ENCODE assay signal across 27 mouse cellular contexts in genomic region chr14:15099909-15100308, GRCm38 (mm10).
DNase-seq lines count a peak whose midpoint lies in the region; ATAC-seq and TF ChIP-seq lines count a peak whose summit lies in the region.
"Had no signal": no experiment of that assay in that cellular context is flagged by ENCODE, and none has a peak within 500 bp of the region (broad histone marks: within the 10 kb centered on the region; RNA-seq: fewer than 3 reads in every experiment).

No protein-coding gene starts in this region.

- no peak overlapping the region for H3K9ac ChIP-seq in kidney, embryonic 16.5 days (replicated peaks; ENCODE audit: low read length)
- H3K9ac ChIP-seq in liver, embryonic 12.5 days, result no peak overlapping the region
- H3K9ac ChIP-seq: heart, embryonic 15.5 days; hindbrain, embryonic 13.5 days; kidney, embryonic 15.5 days; limb, embryonic 12.5 days; midbrain, embryonic 13.5 days had no signal

- no peaks in the 10 kb centered on the region for H3K27me3 ChIP-seq in thymus, adult 2 months (ENCODE audit: control insufficient read depth, insufficient read depth, low read length)
- H3K27me3 ChIP-seq in kidney, embryonic 16.5 days (ENCODE audit: insufficient read depth, low read length), result no peaks in the 10 kb centered on the region
- no peaks in the 10 kb centered on the region for H3K27me3 ChIP-seq in liver, embryonic 12.5 days (replicated peaks)
- H3K27me3 ChIP-seq: heart, embryonic 15.5 days; hindbrain, embryonic 13.5 days; kidney, embryonic 15.5 days; limb, embryonic 12.5 days; midbrain, embryonic 13.5 days had no signal

- TF ChIP-seq POLR2A in thymus, adult 2 months (IDR thresholded peaks at IDR 0.05; ENCODE audit: control insufficient read depth, extremely low read depth, insufficient read depth, low read length, poor library complexity), result no peak

- H3K36me3 ChIP-seq in thymus, adult 2 months (ENCODE audit: control insufficient read depth, insufficient read depth, low read length), result no peaks in the 10 kb centered on the region
- no peaks in the 10 kb centered on the region for H3K36me3 ChIP-seq in kidney, embryonic 16.5 days (ENCODE audit: insufficient read depth, low read length)
- no peaks in the 10 kb centered on the region for H3K36me3 ChIP-seq in liver, embryonic 12.5 days
- H3K36me3 ChIP-seq: G1E; heart, embryonic 10.5 days; heart, embryonic 15.5 days; hindbrain, embryonic 13.5 days; kidney, embryonic 15.5 days; limb, embryonic 12.5 days; midbrain, embryonic 13.5 days had no signal

- H3K4me3 ChIP-seq in thymus, adult 2 months (ENCODE audit: control insufficient read depth, insufficient read depth, low read length), result no peak overlapping the region
- H3K4me3 ChIP-seq in kidney, embryonic 16.5 days (ENCODE audit: low read length), result no peak overlapping the region
- H3K4me3 ChIP-seq in liver, embryonic 12.5 days, result no peak overlapping the region
- H3K4me3 ChIP-seq: heart, embryonic 10.5 days; heart, embryonic 15.5 days; hindbrain, embryonic 13.5 days; kidney, embryonic 15.5 days; layer of hippocampus, adult 2 months; left cerebral cortex, adult 2 months; limb, embryonic 12.5 days; midbrain, embryonic 13.5 days had no signal

- peak; percentile 98 for ATAC-seq in CD4-positive, CD25-positive, alpha-beta regulatory T cell, adult 4 months
- peak; percentile 99 for ATAC-seq in inflammation-experienced regulatory T-cells, adult 6 months
- ATAC-seq in kidney, embryonic 16.5 days (ENCODE audit: low FRiP score, low TSS enrichment), result no peak
- no peak for ATAC-seq in liver, embryonic 12.5 days
- ATAC-seq: forebrain, embryonic 14.5 days; midbrain, embryonic 13.5 days had no signal

- H3K9me3 ChIP-seq in kidney, embryonic 16.5 days (ENCODE audit: low read length), result no peaks in the 10 kb centered on the region
- no peaks in the 10 kb centered on the region for H3K9me3 ChIP-seq in liver, embryonic 12.5 days (replicated peaks)
- H3K9me3 ChIP-seq: G1E; heart, embryonic 10.5 days; heart, embryonic 15.5 days; hindbrain, embryonic 13.5 days; kidney, embryonic 15.5 days; limb, embryonic 12.5 days; midbrain, embryonic 13.5 days had no signal

- no peak for TF ChIP-seq CTCF in thymus, adult 2 months (IDR thresholded peaks at IDR 0.05; ENCODE audit: borderline replicate concordance, control insufficient read depth, extremely low read depth, insufficient read depth, low read length, poor library complexity)

- H3K4me1 ChIP-seq in thymus, adult 2 months (replicated peaks; ENCODE audit: control insufficient read depth, insufficient read depth, low read length), result peaks cover 7% of the 10 kb centered on the region
- no peaks in the 10 kb centered on the region for H3K4me1 ChIP-seq in kidney, embryonic 16.5 days (ENCODE audit: insufficient read depth, low read length)
- H3K4me1 ChIP-seq in liver, embryonic 12.5 days, result no peaks in the 10 kb centered on the region
- H3K4me1 ChIP-seq: heart, embryonic 10.5 days; heart, embryonic 15.5 days; hindbrain, embryonic 13.5 days; kidney, embryonic 15.5 days; limb, embryonic 12.5 days; midbrain, embryonic 13.5 days had no signal

- H3K27ac ChIP-seq in thymus, adult 2 months (ENCODE audit: control insufficient read depth, insufficient read depth, low read length), result no peak overlapping the region
- no peak overlapping the region for H3K27ac ChIP-seq in kidney, embryonic 16.5 days (ENCODE audit: low read length)
- no peak overlapping the region for H3K27ac ChIP-seq in liver, embryonic 12.5 days
- H3K27ac ChIP-seq: heart, embryonic 10.5 days; heart, embryonic 15.5 days; hindbrain, embryonic 13.5 days; kidney, embryonic 15.5 days; layer of hippocampus, adult 2 months; left cerebral cortex, adult 2 months; limb, embryonic 12.5 days; midbrain, embryonic 13.5 days had no signal

- DNase-seq in thymus, adult 2 months, result peak; percentile 19
- no peak for DNase-seq in thymus, postnatal 36 days
- DNase-seq in embryo, embryonic 11 days, result no peak
- DNase-seq: adrenal gland, postnatal 25 days; cerebellum, adult 18-20 months; cerebellum, postnatal 10 days; gastrocnemius, postnatal 25 days; heart, postnatal 4 days; kidney, adult 18-20 months; kidney, postnatal 36 days; lung, postnatal 4 days; retina, postnatal 1 day; right cerebral cortex, postnatal 14 days had no signal

- H3K4me2 ChIP-seq in kidney, embryonic 16.5 days (replicated peaks; ENCODE audit: low read depth, low read length), result no peak overlapping the region
- no peak overlapping the region for H3K4me2 ChIP-seq in liver, embryonic 12.5 days
- H3K4me2 ChIP-seq: heart, embryonic 15.5 days; hindbrain, embryonic 13.5 days; kidney, embryonic 15.5 days; limb, embryonic 12.5 days; midbrain, embryonic 13.5 days had no signal

Comparison
In these comparisons a context has a peak if more than half of its experiments do, and no peak if none do; other contexts are left out.
1. ATAC-seq: peak in CD4-positive, CD25-positive, alpha-beta regulatory T cell, adult 4 months (single experiment) and inflammation-experienced regulatory T-cells, adult 6 months (single experiment); none in kidney, embryonic 16.5 days (single experiment) and liver, embryonic 12.5 days (single experiment).